Mouse (Mus musculus) erythroblast, embryonic 14.5 days (primary cell): ENCODE measurements at regions not wholly inside any gene's neighbourhood (a gene's known extent, or its start where the extent isn't known, plus 50 kb on each side); places are given as distances from the start of the nearest gene placed in this dataset.

Source experiments
- GATA1 ChIP-seq: IDR thresholded peaks from 2 replicates; pipeline ENCODE4 v1.6.1; 2012; ENCODE audit warnings: low read length, inconsistent platforms, mixed read lengths
- TAL1 ChIP-seq: IDR thresholded peaks from 3 replicates; pipeline ENCODE4 v1.6.1; 2012; ENCODE audit warnings: low read length, inconsistent platforms, mixed read lengths

- TF ChIP-seq TAL1 = no peak
- TF ChIP-seq GATA1 = no peak
These were observed 68.9 kb downstream of the Cd24a start for GRCm38 (mm10) chr10:43646965-43647364.
